Mouse (Mus musculus) stomach, postnatal 0 days (tissue): ENCODE data around the gene Enah.

Experiments used
- CTCF ChIP-seq: IDR thresholded peaks from 2 replicates; pipeline ENCODE4 v1.5.1; 2016; ENCODE audit warnings: antibody characterized with exemption, low read depth, mild to moderate bottlenecking, moderate library complexity
- EP300 ChIP-seq: optimal IDR thresholded peaks from 2 replicates; pipeline ENCODE3; 2016; ENCODE audit warnings: antibody characterized with exemption

GRCm38 (mm10) chr1:182049813-182050212, 30.0 kb upstream of the Enah start:
- TF ChIP-seq CTCF (no peak), EP300 (no peak)
